Mouse (Mus musculus) olfactory bulb, adult 2 months (tissue): Measurements from ENCODE around the gene Speg.

Source experiments
- CTCF ChIP-seq: fragments of 200-500 bp; IDR thresholded peaks from 2 replicates; pipeline ENCODE4 v1.5.1; 2012; ENCODE audit warnings: low read depth, mild to moderate bottlenecking, low read length, moderate library complexity; ENCODE audit not compliant: insufficient read depth
- POLR2A ChIP-seq: fragments of 200-500 bp; IDR thresholded peaks from 2 replicates; pipeline ENCODE4 v1.6.1; 2012; ENCODE audit warnings: mild to moderate bottlenecking, low read depth, low read length, moderate library complexity; ENCODE audit not compliant: insufficient read depth

DNA sequence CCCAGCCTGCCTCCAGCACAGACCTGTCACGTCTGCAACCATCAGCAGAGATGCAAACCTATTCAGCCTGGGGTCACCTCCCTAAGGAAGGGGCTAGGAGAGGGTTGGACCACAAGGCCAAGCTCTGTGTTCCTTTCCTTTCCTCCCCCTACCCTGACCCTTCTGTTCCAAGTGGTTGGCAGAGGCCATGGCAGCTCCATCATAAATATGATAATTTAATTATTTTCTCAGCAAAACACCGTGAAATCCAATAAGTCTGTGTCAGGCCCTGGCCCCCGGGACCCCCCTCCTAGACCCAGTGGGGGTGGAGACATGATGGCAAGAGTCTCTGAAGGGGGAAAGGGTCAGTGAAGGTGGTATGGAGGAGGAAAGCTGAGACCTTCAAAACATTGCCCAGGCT is 69.1 kb downstream of the Speg start:
- TF ChIP-seq CTCF (no peak), POLR2A (no peak)
